Mouse (Mus musculus) embryo, embryonic 10 days (tissue): ENCODE data around the gene Sco1.
A peak's percentile ranks its signal among the peaks of the same experiment; 100 is the strongest.

Source experiments
- DNase-seq: peaks from one replicate; pipeline ENCODE4 v3.0.0-alpha.2; 2015; ENCODE audit warnings: low spot score

Sco1 gene

DNA sequence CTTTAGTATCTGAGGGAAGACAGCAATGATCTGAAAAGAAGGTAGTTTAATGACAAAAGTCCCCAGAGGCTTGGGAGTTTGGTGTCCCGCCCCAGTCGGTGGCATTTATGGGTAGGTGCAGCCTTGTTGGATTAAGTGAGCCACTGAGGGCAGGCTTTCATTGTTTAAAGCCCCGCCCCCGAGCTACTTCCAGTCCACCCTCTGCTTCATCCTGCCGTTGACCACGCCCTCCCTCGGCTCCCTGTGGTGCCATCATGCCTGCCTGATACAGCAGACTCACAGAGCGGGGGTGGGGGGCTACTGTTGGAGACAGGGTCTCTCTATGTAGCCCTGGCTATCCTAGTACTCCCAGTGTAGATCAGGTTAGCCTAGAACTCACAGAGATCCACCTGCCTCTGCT, 9.5 kb upstream of the Sco1 start:
- peak; percentile 24 for DNase-seq

DNA sequence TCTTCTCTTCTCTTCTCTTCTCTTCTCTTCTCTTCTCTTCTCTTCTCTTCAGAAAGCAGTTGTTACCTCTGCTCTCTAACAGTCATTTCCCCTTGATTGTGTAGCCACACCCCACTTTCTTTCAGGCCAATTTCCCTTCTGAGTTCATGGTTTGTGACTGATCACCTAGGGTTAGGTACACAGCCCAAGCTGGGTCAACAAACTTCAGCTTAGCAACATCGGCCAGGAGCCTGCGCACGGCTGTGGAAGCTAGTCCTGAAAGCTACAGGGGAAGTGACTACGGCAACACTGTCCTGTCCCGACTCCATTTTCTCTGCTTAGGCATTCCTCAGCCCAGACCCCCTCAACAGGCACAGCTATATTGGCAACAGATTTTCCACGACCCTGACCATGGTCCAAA, 7.5 kb upstream of the Sco1 start:
- no peak for DNase-seq

DNA sequence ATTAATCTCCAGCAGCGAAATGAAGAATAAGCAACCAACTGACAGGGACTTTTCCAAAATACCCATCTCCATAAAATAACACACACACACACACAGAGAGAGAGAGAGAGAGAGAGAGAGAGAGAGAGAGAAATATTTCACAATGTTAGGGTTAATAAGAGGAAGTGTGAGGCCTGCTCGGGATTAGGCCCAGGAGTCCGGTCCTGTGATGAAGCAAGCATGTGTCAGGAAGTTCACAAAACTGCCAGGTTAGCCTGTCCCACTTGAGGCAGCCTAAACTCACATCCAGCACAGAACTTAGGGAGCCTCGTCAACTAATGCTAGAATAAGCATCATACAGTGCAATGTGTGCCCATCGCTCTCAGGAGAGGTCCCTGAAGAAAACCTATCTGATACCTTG, 5.3 kb upstream of the Sco1 start:
- no peak for DNase-seq

DNA sequence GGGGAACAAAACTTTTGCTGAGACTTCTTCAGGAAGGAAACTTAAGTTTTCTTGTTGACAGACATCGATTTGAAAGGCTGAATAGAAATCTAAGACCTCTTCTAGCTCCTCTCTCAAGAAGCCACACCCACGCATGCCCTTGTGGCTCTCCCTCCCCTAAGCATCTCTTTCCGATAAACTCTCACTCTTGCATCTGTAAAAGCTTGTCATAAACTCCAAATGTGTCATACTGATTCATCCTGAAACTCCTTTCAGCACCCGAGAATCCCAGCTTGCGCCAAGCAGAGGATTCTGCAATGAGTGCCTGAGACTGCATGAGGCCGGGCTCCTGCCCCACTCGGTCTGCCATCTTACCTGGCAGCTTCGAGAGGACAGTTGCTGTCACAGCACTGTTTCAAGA, 4.0 kb upstream of the Sco1 start:
- DNase-seq: no peak

GRCm38 (mm10) chr11:67049256-67049655, 3.2 kb upstream of the Sco1 start:
- DNase-seq: no peak

GRCm38 (mm10) chr11:67051676-67052320, 672 bp upstream of the Sco1 start:
- no peak for DNase-seq

GRCm38 (mm10) chr11:67054754-67055365, 2.4 kb downstream of the Sco1 start:
- no peak for DNase-seq

GRCm38 (mm10) chr11:67061311-67061710, 8.8 kb downstream of the Sco1 start:
- no peak for DNase-seq

DNA sequence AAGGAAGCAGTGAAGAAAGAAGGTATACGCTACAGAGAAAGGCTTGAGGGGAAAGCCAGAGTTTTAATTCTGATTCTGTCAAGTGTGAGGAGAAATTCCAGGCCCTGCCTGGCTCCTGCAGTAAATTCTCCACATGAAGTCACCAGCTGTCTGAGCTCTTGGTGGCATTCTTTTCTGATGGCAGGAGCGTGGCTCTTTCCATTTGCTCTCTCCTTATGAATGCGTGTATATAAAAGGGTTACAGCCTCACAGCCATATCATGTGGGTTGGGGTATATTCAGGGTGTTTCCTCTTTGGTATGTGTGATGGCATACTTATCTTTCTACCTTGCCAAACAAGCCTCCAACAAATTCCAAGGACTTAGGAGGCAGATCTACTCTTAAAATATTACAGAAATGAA, 10.3 kb downstream of the Sco1 start:
- no peak for DNase-seq

GRCm38 (mm10) chr11:67067741-67068140, 15.3 kb downstream of the Sco1 start:
- no peak for DNase-seq

GRCm38 (mm10) chr11:67072615-67073130, 20.2 kb downstream of the Sco1 start:
- DNase-seq: no peak

DNA sequence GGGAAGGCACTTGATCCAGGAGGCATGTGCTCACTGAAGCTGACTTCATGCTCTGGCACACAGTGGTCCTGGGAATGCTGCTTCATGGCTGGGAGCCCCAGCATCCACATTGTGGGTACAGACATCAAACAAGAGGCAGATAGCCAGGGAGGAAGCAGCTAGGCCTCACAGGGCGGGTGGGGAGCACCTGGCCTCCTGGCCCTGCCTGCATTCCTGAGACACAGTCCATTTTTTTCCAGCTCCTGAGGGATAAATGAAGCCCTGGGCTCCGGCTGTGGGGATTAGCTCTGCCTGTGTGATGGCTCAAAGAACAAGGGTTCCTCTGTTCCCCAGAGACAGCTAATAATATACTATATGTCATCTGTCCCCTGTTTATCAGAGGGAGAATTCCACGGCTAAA, 22.6 kb downstream of the Sco1 start:
- no peak for DNase-seq

DNA sequence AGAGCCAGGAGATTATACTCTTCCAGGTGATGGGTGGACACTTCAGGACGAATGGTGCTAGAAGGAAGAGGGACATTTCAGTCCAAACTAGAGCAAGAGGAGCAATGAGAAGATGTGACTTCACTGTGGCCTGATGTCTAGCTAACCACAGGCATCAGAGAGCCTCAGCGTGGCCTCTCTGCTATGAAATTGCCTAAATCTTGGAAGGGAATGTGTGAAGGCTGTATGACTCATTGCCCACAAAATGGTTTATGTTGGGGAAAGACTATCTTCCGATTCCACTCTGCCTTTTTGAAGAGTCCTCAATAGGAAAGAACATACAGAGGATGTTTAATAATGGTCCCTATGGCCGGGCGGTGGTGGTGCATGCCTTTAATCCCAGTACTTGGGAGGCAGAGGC, 24.3 kb downstream of the Sco1 start:
- DNase-seq: no peak

DNA sequence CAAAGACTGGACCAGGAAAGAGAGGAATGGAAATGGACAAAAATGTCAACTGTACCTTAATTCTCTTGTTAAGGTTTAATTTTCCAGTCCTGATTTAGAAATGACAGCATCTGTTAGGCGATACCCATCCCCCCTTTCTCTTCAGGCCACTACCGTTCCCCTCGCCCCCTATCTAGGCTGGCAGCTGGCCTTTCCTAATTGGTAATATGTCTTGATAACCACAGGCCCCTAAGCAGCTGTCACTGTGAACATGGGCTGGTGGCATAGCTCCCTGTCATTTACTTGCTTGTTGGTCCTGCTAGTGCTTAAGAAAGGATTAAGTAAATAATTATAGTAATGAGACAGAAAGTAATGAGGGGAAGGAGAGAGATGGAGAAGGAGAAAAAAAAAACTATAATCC, 25.0 kb downstream of the Sco1 start:
- no peak for DNase-seq

DNA sequence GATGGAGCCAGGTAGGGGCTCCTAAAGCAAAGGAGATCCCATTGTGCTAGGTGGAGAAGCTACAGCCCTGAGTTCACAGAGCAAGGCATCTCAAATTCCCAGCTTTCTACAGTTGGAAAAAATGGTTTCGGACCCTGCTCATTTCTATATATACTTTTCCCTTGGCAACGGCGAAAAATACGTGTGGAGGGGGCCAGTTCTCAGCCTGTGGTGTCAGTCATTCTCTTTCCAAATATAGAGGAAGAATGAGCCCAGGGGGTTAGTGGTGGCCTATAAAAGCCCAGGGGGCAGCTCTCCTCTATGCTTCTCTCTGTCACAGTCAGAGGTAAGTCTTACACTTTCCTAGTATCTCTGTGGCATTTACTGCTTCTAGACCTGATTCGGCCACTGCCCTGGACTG, 25.5 kb downstream of the Sco1 start, which contains the start of gene Myh3:
Myh3 (plus strand) TSS at position 301 of the 400 bp plus-strand sequence.
- DNase-seq: no peak

DNA sequence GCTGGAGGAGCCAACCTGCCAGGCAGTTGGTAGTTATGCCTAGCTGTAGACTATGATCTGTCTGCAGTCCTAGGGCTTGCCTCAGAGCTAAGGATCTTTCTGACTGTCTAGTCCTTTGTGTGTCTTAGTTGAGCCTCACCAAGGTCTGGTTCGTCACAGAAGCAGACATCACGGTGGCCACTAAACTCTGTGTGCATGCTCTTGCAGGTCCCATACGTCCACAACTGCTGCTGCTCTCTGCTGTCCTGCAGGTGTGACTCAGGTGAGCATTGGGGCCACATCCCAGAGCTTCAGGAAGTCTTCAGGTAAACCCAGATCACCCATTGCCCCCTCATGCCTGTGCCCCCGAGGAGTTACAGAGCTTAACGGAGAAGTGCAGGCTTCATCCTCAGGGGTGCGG, 26.4 kb downstream of the Sco1 start:
- DNase-seq: no peak

DNA sequence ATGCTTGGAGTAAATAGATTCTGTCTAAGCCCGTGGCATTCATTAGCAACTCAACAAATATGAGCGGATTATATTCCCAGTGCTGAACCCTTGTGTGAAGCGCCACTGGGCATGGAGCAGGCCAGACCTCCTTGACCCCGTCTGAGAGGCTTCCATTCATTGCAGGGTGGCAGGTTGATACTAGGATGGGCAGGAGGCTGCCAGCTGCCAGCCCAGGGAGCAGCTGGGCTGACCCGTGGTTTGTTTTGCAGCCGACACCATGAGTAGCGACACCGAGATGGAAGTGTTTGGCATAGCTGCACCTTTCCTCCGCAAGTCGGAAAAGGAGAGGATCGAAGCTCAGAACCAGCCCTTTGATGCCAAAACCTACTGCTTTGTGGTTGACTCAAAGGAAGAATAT, 27.3 kb downstream of the Sco1 start:
- no peak for DNase-seq

DNA sequence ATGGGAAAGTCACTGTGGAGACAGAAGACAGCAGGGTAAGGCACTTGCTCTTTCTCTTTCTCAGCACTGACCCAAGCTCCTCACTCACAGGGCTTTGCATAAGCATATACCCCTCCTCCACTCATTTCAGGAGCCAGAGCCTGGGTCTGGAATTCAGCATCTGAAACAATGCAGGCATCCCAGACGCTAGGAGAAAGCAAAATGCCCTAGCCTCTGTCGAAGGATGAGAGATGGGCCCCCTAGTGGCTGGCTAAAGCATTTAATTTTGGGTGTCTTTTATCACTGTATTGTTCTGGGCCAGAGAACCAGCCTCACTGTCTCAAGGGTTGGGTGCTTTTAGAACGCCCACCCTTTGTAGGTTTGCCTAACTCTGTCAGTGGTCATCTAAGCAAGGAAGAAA, 27.7 kb downstream of the Sco1 start:
- peak; percentile 84 for DNase-seq

GRCm38 (mm10) chr11:67081125-67081649, 28.7 kb downstream of the Sco1 start:
- peak; percentile 95 for DNase-seq

DNA sequence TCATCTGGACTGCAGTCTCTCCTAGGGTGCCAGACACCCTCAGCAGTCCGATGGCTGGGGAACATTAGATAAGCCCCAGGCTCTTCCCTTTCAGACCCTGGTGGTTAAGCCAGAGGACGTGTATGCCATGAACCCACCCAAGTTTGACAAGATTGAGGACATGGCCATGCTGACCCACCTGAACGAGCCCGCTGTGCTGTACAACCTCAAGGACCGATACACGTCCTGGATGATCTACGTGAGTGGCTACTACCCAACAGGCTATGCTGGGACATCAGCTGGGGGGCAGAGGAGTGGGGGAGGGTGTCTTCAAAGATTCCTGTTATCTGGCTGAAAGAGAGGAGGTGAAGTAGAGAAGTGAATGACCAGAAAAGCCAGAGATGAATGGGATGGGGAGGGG, 29.7 kb downstream of the Sco1 start:
- no peak for DNase-seq

DNA sequence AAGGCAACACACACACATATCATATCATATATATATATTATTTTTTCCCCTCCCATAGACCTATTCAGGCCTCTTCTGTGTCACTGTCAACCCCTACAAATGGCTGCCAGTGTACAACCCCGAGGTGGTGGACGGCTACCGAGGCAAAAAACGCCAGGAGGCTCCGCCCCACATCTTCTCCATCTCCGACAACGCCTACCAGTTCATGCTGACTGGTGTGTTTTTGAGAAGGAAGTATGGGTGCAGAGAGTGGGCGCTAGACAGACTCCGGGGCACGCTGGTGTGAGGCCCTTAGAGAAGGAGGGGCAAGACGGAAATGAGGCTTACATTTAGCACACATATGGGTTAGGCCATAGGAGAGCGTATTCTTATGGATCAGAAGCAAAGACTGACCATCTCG, 30.3 kb downstream of the Sco1 start:
- no peak for DNase-seq

- no peak for DNase-seq
Measured at GRCm38 (mm10) chr11:67083239-67083638, 30.8 kb downstream of the Sco1 start.

DNA sequence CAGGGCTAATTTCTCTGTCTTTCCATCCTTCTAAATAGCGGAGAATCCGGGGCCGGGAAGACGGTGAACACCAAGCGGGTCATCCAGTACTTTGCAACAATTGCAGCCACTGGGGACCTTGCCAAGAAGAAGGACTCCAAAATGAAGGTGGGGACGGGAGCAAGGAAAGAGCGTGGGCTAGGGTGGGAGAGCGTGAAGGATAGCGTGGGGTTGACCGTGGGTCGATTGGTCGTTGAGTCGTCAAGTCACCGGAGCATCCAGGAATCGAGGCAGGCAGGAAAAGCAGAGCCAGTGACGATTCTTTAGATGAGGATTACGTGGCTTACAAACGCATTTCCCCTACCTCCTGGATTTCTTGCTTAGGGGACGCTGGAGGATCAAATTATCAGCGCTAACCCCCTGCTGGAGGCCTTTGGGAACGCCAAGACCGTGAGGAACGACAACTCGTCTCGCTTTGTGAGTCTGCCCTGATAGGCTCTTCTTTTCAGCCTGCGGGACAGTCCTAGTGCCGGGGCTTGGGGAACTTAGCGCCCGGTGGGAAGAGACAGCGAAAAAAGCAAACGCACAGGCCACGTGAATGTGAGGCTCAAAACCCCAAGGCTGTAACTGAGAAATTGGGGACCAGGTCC, 31.4 kb downstream of the Sco1 start:
- DNase-seq: no peak
